Mouse (Mus musculus): Measurements from ENCODE around the gene Shd. TPM values are rescaled to one million over a fixed set of nuclear protein-coding genes. Genes with fewer than 3 reads are reported as not detected.

Gene Shd
- polyA plus RNA-seq, 1 experiment = 0.63 TPM

DNA sequence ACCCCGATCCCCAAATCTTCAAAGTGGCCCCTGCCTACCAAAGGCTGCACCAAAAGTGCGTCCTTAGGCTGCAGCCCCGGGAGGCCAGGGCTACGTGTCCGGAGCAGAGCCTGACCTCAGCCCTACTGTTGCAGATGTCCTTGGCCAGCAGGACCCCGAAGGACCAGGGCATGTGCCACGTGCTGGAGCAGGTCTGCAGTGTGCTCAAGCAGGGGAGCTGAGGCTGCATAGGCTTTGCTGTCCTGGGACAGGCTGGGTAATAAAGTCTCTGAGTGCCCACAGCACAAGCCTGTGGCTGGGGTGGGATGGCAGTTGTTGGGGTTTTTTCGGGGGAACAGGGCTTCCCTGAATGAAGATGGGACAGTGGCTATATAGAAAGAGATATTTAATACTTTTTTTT is 46.1 kb downstream of the Shd start:
- TF ChIP-seq CTCF (IDR thresholded peaks at IDR 0.05; ENCODE audit: control insufficient read depth, insufficient read depth, insufficient replicate concordance, low read depth, low read length) = no peak
- TF ChIP-seq POLR2A (IDR thresholded peaks at IDR 0.05; ENCODE audit: control insufficient read depth, low read depth, low read length) = no peak
- Histone ChIP-seq H3K4me1 (ENCODE audit: control insufficient read depth, insufficient read depth, low read length) (no peaks in the 10 kb centered on the region), H3K27ac (ENCODE audit: control insufficient read depth, insufficient read depth, low read depth, low read length) (no peak overlapping the region), H3K36me3 (ENCODE audit: control insufficient read depth, insufficient read depth, low read length) (no peaks in the 10 kb centered on the region), H3K4me3 (ENCODE audit: control insufficient read depth, low read depth, low read length) (no peak overlapping the region), H3K27me3 (ENCODE audit: control insufficient read depth, insufficient read depth, low read length) (no peaks in the 10 kb centered on the region)

GRCm38 (mm10) chr17:56016793-56017785 is 46.8 kb downstream of the Shd start:
- H3K27ac ChIP-seq (ENCODE audit: control insufficient read depth, insufficient read depth, low read depth, low read length) = no peak overlapping the region
- H3K27me3 ChIP-seq (ENCODE audit: control insufficient read depth, insufficient read depth, low read length) = no peaks in the 10 kb centered on the region
- H3K4me3 ChIP-seq (ENCODE audit: control insufficient read depth, low read depth, low read length) = no peak overlapping the region
- no peaks in the 10 kb centered on the region for H3K36me3 ChIP-seq (ENCODE audit: control insufficient read depth, insufficient read depth, low read length)
- TF ChIP-seq POLR2A (IDR thresholded peaks at IDR 0.05; ENCODE audit: control insufficient read depth, low read depth, low read length) (no peak), CTCF (IDR thresholded peaks at IDR 0.05; ENCODE audit: control insufficient read depth, insufficient read depth, insufficient replicate concordance, low read depth, low read length) (no peak)
- no peaks in the 10 kb centered on the region for H3K4me1 ChIP-seq (ENCODE audit: control insufficient read depth, insufficient read depth, low read length)

DNA sequence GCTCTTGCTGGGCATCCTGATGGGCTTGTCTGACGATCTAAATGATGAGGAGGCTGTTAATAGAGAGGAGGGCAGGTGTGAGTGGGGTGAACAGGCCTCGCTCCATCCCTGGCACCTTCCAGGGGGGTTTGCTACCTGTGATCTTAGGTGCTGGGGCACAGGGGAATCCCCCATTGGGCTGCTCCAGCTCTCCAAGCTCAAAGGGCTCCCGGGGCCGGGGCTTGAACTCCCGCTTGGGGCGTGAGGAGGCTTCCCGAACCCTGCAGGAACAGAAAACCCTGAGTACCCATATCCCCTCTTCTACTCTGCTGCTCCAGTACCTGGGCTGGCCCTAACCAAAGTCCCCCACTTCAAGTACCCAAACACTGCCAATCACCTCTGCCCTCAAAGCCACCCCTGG is 47.6 kb downstream of the Shd start:
- Histone ChIP-seq H3K27ac (ENCODE audit: control insufficient read depth, insufficient read depth, low read depth, low read length) (no peak overlapping the region), H3K4me1 (ENCODE audit: control insufficient read depth, insufficient read depth, low read length) (no peaks in the 10 kb centered on the region), H3K27me3 (ENCODE audit: control insufficient read depth, insufficient read depth, low read length) (no peaks in the 10 kb centered on the region), H3K4me3 (ENCODE audit: control insufficient read depth, low read depth, low read length) (no peak overlapping the region), H3K36me3 (ENCODE audit: control insufficient read depth, insufficient read depth, low read length) (no peaks in the 10 kb centered on the region)
- TF ChIP-seq CTCF (IDR thresholded peaks at IDR 0.05; ENCODE audit: control insufficient read depth, insufficient read depth, insufficient replicate concordance, low read depth, low read length) (no peak), POLR2A (IDR thresholded peaks at IDR 0.05; ENCODE audit: control insufficient read depth, low read depth, low read length) (no peak)

- H3K4me1 ChIP-seq (ENCODE audit: control insufficient read depth, insufficient read depth, low read length) = no peaks in the 10 kb centered on the region
- TF ChIP-seq CTCF (IDR thresholded peaks at IDR 0.05; ENCODE audit: control insufficient read depth, insufficient read depth, insufficient replicate concordance, low read depth, low read length) (peak; percentile 29; the same call in 1 of the 2 replicates), POLR2A (IDR thresholded peaks at IDR 0.05; ENCODE audit: control insufficient read depth, low read depth, low read length) (no peak)
- no peaks in the 10 kb centered on the region for H3K36me3 ChIP-seq (ENCODE audit: control insufficient read depth, insufficient read depth, low read length)
- no peaks in the 10 kb centered on the region for H3K27me3 ChIP-seq (ENCODE audit: control insufficient read depth, insufficient read depth, low read length)
- H3K4me3 ChIP-seq (ENCODE audit: control insufficient read depth, low read depth, low read length) = no peak overlapping the region
- H3K27ac ChIP-seq (ENCODE audit: control insufficient read depth, insufficient read depth, low read depth, low read length) = no peak overlapping the region
Measured at GRCm38 (mm10) chr17:56018347-56019131, 48.3 kb downstream of the Shd start.

- TF ChIP-seq CTCF (IDR thresholded peaks at IDR 0.05; ENCODE audit: control insufficient read depth, insufficient read depth, insufficient replicate concordance, low read depth, low read length) (no peak), POLR2A (IDR thresholded peaks at IDR 0.05; ENCODE audit: control insufficient read depth, low read depth, low read length) (no peak)
- Histone ChIP-seq H3K4me1 (ENCODE audit: control insufficient read depth, insufficient read depth, low read length) (no peaks in the 10 kb centered on the region; the same call in 1 of the 2 replicates), H3K27me3 (ENCODE audit: control insufficient read depth, insufficient read depth, low read length) (no peaks in the 10 kb centered on the region), H3K27ac (ENCODE audit: control insufficient read depth, insufficient read depth, low read depth, low read length) (no peak overlapping the region), H3K4me3 (ENCODE audit: control insufficient read depth, low read depth, low read length) (no peak overlapping the region), H3K36me3 (ENCODE audit: control insufficient read depth, insufficient read depth, low read length) (no peaks in the 10 kb centered on the region)
Measured at GRCm38 (mm10) chr17:56020400-56021084, 50.3 kb downstream of the Shd start.

DNA sequence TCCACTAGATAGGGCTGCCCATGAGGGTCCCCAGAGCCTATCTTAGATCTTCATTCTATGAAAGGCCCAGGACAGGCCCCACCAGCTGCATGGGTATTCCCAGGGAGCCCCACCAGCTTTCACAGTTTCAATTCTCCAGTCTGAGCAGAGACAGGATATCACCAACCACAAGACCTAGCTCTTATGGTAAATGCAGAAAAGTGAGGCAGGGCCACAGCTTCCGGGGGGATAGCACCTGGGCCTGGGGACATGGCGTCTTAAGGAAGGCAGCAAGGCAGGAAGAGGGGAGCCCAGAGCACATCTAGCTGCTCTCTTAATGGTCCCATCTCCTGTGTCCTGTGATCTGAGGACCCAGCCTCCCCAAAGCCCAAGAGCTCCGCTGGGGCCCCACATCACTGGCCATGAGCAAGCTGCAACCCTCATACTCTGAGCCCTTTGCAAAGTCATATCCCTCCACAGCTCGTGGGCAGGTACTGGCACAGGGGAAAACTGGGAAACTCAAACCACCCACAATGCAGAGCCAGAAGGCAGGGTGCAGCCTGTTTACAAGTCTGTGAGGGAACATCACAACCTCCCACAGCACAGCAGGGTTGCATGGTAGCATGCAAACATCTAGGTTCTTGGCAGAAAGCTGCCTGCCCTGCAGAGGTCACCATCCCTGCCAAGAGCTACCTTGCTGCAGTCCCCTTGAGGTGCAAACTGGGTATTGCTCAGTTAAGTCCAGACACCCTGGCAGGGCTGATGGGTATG is 51.1 kb downstream of the Shd start:
- no peak overlapping the region for H3K27ac ChIP-seq (ENCODE audit: control insufficient read depth, insufficient read depth, low read depth, low read length)
- no peak overlapping the region for H3K4me3 ChIP-seq (ENCODE audit: control insufficient read depth, low read depth, low read length)
- TF ChIP-seq POLR2A (IDR thresholded peaks at IDR 0.05; ENCODE audit: control insufficient read depth, low read depth, low read length) = no peak
- TF ChIP-seq CTCF (IDR thresholded peaks at IDR 0.05; ENCODE audit: control insufficient read depth, insufficient read depth, insufficient replicate concordance, low read depth, low read length) = no peak
- no peaks in the 10 kb centered on the region for H3K27me3 ChIP-seq (ENCODE audit: control insufficient read depth, insufficient read depth, low read length)
- no peaks in the 10 kb centered on the region; the same call in 1 of the 2 replicates for H3K4me1 ChIP-seq (ENCODE audit: control insufficient read depth, insufficient read depth, low read length)
- H3K36me3 ChIP-seq (ENCODE audit: control insufficient read depth, insufficient read depth, low read length) = no peaks in the 10 kb centered on the region

Data from testis, adult 2 months (tissue).